Mouse (Mus musculus) CD8-positive naive resting alpha-beta T cell, adult 2 months (primary cell): Measurements from ENCODE around the gene Cic.

ENCODE experiments used
- DNase-seq, 2 experiments: peaks; one replicate each; pipeline ENCODE4 v3.0.0; 2022; ENCODE audit warnings: low read depth in 2 of 2, low spot score in 2 of 2

Gene Cic

DNA sequence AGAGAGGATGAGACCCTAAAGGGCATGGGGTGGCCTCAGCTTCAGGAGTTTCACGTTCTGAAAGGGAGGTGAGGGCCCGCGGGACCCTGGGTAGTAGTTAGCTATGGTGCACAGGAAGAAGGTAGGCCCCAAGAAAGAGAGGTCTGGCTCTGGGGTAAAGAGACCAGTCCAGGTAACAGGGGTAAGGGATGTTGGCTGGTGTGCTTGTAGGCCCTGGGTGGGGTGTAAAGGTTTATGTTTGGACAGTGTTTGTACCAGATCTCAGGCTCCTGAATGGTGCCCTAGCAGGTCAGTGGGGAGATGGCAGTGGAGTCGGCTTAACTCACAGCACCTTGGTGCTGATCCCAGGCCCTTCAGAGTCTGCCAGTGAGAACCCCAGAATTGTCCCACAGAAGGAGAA, 1.5 kb downstream of the Cic start:
- no peak for DNase-seq

DNA sequence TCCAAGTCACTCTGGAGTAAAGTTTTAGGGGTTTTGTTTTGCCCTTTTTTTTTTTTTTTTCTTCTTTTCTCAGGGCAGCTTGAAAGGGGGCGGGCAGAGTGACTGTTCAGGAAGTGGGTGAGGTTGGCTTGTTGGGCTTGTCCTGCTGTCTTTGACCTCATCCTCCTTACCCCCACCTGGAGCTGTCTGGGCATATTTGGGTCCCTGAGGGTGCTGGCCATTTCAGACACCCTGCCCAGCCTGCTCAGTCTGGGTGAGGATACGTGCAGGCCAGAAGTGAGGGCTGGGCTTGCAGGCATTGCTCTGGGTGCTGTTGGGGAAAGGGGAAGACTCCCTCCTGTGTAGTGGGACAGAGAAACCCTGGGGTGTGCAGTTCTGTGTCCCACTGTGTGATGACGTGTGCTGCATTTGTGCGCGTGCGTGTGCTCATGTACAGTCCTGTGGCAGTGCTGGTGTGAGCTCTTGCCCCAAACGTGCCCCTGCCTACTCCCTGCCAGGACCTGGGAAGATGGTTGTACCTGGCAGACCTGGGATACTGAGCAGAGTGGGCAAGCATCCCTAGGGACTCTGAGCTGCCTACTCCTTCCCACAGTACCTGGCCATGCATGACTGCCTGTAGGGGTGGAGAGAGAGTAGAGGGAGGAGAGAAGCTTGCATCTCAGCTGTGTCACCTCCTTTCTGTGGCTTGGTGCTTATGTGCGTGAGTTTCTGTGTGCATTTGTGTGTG, 2.2 kb downstream of the Cic start:
- DNase-seq: no peak

DNA sequence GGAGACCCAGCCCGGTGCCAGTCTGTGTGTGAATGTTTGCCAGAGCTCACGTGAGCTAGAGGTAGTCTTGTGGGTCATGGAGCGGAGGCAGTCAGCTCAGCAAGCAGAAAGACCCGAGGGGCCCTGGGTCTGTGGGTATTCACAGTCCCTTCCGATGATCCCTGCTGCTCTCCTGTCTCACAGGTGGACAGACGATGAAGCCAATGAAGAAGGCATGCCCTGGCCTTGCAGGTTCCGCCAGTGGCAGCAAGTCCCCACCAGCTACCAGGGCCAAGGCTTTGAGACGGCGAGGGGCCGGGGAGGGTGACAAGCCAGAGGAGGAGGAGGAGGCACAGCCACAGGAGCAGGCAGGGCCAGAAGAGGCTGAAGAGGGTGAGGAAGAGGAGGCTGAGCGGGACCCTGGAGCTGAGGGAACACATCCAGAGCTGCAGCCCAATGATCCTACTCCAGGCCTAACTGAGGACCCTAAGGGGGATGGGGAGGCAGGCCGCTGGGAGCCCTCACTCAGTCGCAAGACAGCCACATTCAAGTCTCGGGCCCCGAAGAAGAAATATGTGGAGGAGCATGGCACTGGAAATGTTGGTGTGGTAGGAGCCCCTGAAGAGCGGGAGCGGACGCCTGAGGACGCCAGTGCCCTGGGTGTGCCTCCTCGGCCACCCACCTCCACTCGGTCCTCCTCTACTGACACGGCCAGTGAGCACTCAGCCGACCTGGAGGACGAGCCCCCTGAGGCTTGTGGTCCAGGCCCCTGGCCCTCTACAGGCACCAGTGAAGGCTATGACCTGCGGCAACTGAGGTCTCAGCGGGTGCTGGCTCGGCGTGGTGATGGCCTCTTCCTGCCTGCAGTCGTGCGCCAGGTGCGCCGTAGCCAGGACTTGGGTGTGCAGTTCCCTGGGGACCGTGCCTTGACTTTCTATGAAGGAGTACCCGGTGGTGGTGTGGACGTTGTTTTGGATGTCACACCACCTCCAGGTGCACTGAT, 3.4 kb downstream of the Cic start:
- no peak for DNase-seq

DNA sequence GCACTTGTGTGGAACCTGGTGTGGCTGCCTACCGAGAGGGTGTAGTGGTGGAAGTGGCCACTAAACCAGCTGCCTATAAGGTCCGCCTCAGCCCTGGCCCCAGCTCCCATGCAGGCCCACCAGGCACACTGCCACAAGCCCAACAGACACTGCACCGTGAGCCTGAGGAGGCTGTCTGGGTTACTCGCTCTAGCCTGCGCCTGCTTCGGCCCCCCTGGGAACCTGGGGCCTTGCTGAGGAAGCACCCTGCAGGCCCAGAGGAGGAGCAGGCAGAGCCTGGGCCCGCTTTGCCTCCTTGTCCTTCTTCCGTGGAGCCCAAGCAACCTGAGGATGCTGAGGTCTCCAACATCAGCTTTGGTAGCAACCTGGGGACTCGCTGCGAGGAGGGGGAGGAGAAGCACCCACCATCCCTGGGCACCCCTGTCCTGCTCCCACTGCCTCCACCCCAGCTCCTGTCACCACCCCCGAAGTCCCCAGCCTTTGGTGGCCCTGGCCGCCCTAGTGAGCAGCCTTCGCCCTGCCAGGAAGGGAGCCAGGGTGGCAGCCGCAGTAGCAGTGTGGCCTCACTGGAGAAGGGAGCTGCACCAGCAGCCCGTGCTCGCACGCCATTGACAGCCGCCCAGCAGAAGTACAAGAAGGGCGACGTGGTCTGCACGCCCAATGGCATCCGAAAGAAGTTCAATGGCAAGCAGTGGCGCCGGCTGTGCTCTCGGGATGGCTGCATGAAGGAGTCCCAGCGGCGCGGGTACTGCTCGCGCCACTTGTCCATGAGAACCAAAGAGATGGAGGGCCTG, 4.3 kb downstream of the Cic start:
- DNase-seq: no peak

DNA sequence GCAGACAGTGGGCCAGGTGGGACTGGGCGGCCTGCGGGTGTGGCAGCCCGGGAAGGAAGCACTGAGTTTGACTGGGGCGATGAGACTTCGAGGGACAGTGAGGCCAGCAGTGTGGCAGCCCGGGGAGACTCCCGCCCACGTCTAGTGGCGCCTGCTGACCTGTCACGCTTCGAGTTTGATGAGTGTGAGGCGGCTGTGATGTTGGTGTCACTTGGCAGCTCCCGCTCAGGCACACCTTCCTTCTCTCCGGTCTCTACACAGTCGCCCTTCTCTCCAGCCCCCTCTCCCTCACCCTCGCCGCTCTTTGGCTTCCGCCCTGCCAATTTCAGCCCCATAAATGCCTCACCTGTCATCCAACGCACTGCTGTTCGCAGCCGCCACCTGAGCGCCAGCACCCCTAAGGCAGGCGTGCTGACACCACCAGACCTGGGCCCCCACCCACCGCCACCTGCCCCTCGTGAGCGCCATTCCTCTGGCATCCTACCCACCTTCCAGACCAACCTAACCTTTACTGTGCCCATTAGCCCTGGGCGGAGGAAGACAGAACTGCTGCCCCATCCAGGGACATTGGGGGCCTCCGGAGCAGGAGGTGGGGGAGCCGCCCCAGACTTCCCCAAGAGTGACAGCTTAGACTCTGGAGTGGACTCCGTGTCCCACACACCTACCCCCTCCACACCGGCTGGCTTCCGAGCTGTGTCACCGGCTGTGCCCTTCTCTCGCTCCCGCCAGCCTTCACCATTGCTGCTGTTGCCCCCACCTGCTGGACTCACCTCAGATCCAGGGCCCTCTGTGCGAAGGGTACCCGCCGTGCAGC, 5.1 kb downstream of the Cic start:
- no peak for DNase-seq

DNA sequence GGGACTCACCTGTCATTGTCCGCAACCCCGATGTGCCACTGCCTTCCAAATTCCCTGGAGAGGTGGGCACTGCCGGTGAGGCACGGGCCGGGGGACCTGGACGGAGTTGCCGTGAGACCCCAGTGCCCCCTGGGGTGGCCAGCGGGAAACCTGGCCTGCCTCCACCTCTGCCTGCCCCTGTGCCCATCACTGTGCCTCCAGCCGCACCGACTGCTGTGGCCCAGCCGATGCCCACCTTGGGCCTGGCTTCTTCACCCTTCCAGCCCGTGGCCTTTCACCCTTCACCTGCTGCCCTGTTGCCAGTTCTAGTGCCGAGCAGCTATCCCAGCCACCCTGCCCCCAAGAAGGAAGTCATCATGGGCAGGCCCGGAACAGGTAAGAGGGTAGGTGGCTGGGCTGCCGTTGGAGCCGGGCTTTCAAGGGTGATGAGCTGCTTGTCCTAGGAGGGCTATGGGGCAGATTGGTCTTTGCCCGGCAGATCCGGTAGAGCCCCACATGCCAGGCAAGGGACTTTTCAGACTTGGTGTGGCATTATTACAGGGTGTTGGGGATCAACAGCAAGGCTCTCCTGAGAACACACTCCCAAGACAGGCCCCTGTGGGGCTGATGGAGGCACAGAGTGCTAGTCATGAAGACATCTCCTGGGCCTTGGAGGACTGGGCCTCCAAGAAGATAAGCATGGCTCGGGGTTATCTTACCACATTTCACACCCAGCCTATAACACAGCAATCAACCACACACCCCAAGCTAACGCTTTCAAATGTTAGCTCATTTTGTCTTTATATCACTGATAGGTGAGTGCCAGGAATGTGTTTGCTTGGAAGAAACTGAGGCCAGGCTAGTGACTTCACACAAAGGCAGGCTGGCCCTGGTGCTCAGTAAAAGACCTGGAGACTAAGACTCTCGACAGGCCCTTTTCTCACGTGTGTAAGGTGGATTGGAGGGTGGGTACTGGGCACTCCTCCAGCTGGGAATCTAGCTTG, 6.0 kb downstream of the Cic start:
- no peak for DNase-seq

DNA sequence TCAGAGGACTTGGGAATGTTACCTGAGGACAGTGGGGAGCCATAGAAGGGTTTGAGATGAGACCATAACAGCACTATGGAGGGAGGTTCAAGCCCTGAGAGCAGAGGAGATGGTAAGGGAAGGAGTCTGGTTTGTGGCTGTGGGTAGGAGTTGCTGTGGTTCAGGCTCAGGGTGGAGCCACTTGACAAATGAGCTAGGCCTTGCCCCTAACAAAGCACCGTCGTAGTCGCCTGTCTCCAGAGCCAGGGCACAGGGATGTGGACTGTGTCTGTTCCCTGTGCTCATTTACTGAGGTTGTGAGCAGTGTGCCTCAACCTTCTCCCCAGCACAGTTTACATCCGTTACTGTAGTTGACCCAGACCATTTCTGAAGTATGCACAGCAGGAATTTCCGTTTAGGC, 7.1 kb downstream of the Cic start:
- peak; percentile 51 to 56 for DNase-seq

DNA sequence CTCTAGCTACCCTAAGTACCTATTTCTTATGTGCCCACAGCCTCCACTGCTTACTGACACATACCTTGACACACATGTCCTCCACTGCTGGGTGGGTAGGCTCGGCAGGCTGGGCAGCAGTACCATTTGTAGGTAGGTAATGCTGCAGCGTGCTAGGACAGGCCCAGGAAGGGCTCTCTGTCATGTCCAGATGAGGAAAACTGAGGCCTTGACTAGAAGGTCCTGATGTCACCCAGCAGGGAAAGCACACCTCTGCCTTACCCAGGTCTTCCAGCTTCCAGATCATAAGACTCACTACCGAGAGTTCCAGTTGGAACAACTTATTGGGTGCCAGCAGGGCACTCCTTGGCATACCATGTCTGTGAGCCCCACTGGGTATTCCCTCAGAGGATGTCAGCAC, 7.5 kb downstream of the Cic start:
- DNase-seq: no peak

DNA sequence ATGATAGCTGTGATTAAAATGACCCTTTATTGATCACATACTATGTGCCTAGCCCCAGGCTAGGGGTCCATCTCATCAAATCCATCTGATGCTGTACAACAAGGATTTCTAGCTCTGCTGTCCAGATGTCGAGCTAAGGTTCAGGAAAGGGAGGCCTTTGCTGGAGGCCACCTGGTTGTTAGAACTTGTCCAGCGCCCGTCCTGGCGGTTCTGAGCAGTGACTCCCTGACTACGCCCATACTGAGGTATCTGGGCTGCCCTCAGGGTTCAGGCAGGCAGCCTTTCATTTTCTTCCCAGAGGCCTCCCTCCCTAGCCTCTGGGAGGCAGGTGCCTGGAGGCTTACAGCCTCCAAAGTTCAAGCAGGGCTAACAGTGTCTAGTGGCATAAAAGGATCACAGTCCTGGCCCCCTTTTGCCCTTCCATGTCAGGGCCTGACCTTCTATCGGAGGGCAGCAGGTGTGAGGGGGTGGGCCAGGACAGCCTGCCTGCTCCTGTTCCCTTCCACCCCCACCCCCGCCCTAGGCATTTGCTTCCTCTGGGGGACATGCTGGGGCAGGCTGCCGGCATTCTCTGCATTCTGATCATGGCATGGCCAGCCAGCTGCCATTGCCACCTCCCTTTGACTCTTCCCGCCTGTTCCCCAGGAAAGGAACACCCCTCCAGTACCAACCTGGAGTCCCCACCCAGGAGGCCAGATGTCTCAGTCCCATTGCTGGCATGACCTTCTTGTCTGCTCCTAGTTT, 8.2 kb downstream of the Cic start:
- no peak for DNase-seq

DNA sequence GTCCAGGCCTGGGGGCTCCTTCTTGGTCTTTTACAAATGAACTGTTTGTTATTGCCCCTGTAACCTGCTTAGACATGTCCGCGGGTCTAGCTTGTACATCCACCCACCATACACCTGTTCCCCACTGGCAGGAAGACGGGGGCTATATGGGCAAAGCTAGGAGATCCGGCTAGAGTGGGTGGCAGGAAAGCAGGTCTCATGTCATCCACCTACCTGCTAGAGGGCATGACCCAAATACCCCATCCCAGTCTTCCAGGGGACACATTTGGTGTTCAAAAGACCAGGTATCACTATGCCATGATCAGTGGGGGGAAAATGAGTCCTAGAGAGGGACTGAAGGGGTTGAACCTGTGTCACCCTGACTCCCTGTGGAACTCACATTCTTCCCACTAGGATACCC, 9.9 kb downstream of the Cic start:
- DNase-seq: no peak

DNA sequence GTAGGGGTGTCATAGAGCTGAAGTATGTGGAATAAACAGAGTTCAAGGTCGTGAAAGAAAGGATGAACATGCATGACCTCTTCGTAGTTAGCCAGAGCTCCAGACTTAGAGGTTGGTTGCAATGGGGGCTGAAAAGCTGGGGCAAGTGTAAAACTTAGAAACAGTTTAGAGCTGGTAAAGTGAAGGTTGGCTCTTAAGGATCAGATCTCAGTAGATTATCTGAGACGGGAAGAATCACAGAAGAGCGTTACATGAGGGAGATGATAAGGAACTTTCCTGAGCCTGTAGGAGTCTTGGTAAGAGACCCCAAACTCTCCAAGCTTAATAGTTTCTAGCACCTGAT, 10.5 kb downstream of the Cic start:
- DNase-seq: no peak

DNA sequence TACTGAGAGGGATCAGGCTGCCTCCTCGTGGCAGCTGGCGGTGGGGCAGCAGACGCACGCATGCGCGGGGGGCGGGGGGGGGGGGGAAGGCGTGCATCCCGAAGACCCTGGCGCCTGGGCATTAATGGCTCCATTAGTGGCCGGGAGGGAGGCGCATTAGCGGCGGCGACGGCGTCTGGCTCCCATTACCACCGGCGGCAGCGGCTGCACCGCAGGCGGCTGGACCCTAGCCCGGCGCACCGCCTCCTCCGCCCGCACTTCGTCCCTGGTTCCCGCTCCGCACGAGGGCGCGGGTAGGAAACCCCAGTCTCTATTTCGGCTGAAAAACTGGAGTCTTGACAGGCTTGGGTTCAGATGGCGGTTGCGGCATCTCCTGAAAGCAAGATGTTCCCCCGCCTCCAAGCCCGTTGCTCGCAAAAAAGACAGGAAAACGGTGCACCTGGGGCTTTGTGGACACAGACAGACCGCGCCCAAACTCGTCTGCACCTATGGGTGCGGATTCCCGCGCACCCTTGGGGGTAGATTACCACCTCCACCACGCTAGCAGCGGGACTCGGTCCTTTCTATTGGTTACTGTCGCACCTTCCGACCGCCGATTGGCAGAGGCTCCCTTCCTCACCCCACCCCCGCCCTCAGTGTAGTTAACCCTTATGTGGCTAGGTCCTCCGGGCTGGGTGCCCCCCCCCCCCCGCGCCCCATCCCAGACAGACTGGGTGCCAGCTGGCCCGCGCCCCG, 11.0 kb downstream of the Cic start:
- DNase-seq: peak; percentile 85 to 87

DNA sequence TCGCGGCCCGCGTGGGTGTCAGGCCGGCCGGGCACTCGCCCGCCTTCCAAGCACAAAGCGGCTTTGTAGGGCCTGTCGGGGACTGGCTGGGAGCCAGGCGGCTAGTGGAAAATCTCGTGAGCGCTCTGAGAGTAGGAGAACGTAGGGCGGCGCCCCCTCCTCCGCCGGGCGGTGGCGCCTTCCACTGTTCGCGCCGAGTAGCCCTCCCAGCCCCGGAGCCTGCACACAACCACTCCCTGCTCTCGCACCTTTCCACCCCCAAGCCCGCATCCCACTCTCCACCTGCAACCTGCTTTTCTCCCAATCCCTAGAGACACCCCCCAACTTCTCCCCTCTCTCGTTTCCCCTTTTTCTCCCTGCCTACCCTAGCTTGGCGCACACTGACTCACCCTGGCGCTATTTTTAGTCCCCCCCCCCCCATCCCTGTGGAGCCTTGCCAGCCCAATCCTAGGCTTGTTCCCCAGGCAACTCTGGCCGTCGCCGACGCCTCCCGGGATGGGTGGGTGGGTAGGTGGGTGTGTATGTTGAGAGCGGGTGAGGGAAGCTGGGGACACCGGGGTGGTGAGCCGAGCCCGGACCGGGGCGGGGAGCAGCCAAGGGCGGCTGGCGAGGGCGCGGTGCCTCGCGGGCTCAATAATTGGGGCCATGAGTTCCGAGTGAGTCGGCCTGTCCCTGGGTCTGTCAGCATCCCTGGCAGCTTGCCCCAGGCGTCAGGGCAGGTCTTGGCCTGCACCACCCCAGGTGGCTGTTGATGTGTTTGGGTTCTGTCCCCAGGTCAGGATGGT, 11.8 kb downstream of the Cic start:
- DNase-seq: peak; percentile 67 to 73

DNA sequence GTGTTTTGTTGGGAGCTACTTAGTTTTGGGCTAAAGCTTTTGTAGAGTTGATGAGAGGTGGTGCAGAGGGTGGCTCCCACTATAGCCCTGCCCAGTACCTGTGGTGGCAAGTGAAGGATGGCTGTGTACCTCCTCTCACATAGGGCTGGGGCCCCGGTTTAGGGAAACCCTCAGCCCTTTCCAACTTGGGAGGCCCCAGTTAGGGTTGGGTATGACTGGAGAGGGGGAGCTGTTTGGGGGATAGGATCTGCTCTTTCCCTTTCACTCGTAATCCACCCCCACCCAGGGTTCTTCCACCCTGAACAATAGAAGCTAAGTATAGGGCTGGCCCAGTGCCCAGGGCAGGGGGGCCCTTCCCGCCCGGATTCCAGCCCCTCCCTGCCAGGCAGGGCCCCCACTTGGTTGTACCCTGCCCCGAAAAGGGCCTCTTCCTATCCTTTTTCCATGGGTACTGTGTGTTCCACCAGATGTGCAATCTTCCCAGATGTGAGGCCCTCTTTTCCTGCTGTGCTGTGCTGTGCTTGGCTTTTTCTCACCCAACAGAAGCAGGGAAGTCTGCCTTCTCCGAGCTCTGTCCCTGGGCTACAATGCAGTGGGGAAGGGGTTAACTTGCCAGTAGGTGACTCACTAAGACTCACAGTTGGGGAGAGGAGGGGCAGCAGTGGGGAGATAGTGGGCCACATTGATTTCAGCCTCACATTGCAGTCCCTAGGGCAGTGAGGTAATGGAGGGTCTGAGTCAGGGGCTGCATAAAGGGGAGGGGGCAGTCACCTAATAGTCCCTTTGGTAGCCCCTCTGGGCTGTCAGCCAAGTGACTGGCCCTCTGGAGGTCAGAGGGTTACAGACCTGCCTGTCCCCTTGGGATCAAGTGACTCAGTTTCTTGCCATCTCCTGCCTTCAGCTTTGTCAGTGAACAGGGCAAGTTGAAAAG, 12.6 kb downstream of the Cic start:
- DNase-seq: no peak

DNA sequence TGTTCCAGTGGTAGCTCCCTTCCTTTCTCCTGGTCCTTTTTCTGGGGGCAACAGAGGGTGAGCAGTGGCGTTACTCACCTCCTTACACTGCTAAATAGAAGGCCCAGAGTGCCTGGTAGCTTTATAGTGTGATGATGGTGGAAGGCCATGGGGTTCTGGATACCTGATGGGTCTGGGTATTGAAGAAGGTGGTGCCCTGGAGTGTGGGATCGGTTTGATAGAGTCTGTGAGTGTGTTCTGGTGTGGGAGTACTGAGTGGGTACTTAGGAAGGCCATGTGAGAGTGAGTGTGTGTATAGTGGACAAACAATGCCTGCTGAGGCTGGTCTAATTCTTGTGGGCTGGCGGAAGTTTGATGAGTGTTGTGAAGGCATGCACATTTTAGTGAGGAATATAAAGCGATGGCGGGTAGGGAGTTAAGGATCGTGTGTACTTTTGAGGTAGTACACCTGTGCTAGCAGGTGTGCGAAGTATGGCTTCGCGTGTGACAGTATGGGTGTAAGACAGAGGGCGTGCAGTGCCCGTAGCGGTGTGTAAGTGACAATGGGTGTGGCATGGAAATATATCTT, 13.7 kb downstream of the Cic start:
- no peak for DNase-seq
